Mouse (Mus musculus): ENCODE measurements at regions not wholly inside any gene's neighbourhood (a gene's known extent, or its start where the extent isn't known, plus 50 kb on each side); places are given as distances from the start of the nearest gene placed in this dataset.

DNA sequence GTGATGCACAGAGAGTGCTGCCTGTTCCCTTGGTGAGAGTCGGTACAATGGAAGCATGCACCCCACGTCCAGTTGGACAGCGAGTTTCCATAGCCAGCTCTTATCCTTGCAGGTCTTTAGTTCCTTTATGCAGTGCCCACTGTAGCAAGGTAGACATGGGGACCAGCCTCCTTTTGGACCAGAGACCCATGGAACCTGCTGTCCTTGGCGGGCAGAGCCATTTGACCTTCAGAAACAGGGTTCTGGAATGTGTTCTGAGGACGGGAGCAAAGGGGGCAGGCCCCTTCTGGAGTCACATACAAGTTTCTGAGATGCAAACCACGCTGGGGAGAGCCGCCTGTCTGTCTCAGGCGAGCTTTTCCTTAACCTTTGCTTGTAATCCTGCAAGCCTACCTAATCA lies 188.1 kb downstream of the Emx2 start:
- TF ChIP-seq POLR2AphosphoS2 (IDR thresholded peaks at IDR 0.05; ENCODE audit: low read depth, low read length) (no peak), CTCF (conservative IDR thresholded peaks at IDR 0.05 in 1 of 2, IDR thresholded peaks at IDR 0.05 in 1 of 2; ENCODE audit: low read depth in 2 of 2, low read length in 2 of 2) (no peak), MAX (IDR thresholded peaks at IDR 0.05; ENCODE audit: low read length) (no peak), MEF2A (IDR thresholded peaks at IDR 0.05; ENCODE audit: borderline replicate concordance, low read depth, low read length) (no peak), ZKSCAN1 (IDR thresholded peaks at IDR 0.05; ENCODE audit: borderline replicate concordance, low read depth, low read length) (no peak), TCF12 (IDR thresholded peaks at IDR 0.05; ENCODE audit: low read depth, low read length) (no peak), EP300 (IDR thresholded peaks at IDR 0.05; ENCODE audit: low read length) (no peak)
